Mouse (Mus musculus) left cerebral cortex, postnatal 36 days (tissue): ENCODE data around the gene Elf5. TPM values are rescaled to one million over a fixed set of nuclear protein-coding genes. Genes with fewer than 3 reads are reported as not detected.

Experiments
- DNase-seq, 2 experiments: peaks; one replicate each; pipeline ENCODE4 v3.0.0; 2021 to 2022; ENCODE audit warnings: low spot score in 2 of 2, mixed read lengths in 1 of 2
- intact Hi-C: fragments of 180-260 bp; cut with DNase I; formaldehyde crosslinking; loops from one replicate; pipeline ENCODE4 v1.15.1; 2025
- total RNA-seq, 2 experiments: library from RNA; stranded (reverse); gene quantifications; 2 replicates each; pipeline ENCODE4 v1.2.3; 2021

The Elf5 gene
- total RNA-seq, 2 experiments from 2014 or later = 0.72 to 1.2 TPM

DNA sequence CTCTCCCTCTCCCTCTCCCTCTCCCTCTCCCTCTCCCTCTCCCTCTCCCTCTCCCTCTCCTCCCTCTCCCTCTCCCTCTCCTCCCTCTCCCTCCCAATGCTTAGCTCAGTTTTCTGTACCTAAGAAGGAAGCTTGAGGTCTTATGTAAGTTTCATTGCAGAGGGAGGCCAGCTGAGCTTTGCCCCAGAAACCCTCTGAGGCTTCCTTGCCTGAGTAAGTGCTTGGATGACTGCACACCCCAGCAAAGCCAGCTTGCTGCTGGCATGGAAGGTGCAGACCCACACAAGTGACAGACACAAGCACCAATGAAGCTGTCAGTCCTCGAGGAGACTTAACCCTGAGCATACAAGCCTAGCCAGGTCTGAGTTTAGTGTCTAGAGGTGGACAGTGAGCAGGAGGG is 19.2 kb downstream of the Elf5 start:
- intact Hi-C loops = no loop called here
- DNase-seq = peak in 1 of 2 experiments; percentile 9

DNA sequence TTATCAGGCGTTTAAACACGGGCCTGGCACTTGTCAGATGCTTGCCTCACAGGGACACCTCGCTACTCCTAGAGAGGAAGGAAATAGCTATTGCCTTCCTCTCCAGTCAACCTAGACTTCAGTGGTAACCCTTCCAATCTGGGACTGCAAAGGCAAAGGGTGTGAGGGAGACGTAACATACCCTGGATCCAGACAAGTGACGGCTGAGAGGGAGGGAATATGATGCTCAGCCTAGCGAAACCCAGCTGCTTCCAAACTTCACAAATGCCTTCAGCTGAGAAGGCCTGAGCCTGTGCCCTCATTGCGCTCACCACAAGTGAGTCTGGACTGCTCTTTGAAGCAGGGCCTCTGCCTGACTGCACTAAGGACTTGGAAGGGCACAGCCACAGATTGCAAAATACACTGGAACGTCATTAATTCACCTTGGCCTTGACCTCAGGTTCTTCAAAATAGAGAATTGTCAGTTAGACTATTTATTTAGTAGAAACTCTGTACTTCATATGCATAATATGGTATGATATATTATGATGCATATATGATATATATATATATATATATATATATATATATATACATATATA is 21.3 kb downstream of the Elf5 start:
- DNase-seq = no peak
- intact Hi-C loops = no loop called here

DNA sequence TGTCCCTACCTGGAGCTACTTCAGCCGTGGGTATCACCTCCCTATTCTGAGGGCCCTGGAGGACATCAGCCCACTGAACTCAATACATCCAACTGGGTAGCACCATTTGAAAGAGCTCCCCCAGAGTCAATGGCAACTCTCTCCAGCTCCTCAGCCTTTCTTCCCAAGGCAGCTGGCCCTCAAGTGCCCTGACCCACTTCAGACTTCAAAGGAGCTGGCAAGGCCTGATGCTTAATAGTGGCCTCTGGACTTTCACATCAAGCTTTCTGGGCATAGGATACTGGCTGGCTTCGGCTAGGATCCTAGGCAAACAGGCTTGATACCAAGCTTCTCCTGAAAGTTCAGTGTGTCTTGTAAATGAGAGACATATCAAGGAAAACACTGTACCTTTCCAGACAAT is 23.6 kb downstream of the Elf5 start:
- no peak for DNase-seq
- intact Hi-C loops = no loop called here

DNA sequence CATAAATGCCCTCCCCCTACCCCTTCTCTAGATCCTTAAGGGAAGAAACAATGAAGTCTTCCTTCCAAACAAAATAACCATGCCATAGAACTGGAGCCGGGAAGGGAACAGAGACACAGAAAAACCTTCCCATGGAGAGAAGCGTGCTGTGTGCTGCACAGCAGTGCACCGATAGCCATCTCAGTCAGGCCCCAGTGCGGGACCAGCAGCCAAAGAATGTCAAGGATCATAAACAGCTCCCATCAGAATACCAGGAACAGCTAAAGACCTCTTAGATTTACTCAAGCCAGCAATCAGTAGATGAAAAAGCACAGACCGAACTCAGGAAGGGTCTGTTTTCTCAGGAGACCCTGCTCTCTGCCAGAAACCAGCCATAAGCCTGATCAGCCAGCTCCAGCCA is 25.0 kb downstream of the Elf5 start:
- intact Hi-C loops = no loop called here
- DNase-seq = no peak

DNA sequence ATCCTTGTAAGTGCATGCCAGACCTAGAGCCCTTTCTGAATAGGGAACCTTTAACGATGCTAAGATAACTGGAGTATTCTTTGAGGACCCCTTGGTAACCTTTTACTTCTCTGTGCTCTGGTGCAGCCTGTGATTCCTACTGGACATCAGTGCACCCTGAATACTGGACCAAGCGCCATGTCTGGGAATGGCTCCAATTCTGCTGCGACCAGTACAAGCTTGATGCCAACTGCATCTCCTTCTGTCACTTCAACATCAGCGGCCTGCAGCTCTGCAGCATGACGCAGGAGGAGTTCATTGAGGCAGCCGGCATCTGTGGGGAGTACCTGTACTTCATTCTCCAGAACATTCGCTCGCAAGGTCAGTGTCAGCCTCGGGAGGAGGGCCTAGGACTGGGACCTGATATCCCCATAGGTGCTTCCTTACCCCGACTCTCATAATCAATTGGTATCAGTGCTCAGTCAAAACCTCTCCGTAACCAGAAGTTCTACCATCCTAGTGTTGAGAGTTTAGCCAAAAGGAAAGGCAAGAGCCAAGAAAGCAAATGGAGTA is 27.7 kb downstream of the Elf5 start:
- intact Hi-C loops = no loop called here

DNA sequence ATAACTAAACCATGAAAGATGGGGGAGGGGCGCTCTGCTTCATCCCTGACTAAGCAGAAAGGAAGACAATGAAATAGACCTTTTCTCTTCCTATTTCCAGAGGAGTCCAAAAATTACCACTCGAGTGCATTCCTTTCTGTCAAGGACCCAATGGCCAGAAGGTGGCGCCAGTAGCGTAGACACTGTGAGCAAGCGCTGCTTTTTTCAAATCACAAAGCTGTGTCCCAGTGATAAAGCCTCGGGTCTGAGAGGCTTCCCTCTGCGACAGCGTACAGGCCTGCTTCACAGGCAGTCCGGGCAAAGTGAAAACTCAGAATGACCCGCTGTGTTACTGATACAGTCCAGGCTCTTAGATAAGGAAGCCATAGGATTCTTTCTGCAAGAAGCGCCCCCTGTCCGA is 28.2 kb downstream of the Elf5 start:
- intact Hi-C loops = no loop called here

More for the DNA sequence above, 27.7 kb downstream of the Elf5 start:
- no peak for DNase-seq

DNA sequence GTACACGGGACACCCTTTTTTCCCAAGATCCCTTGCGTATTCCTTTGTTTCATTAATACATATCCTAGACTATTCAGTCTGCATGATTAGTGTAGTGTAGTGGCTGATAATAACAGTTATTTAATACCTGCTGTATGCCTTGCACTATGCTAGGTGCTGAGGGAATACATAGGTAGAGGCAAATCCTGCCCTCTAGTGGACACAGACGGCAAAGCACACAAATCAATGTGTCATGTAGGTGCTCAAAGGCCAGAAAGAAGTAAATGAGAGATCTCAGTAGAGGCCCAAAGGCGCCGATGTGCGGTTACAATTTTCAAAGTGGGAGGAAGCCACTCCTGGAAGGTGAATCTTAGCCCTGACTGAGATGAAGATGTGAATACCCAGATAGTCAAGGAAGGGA is 34.3 kb downstream of the Elf5 start:
- peak in 1 of 2 experiments; percentile 17 for DNase-seq
- intact Hi-C loops = no loop called here

More for the DNA sequence above, 28.2 kb downstream of the Elf5 start:
- peak; percentile 61 to 73 for DNase-seq

DNA sequence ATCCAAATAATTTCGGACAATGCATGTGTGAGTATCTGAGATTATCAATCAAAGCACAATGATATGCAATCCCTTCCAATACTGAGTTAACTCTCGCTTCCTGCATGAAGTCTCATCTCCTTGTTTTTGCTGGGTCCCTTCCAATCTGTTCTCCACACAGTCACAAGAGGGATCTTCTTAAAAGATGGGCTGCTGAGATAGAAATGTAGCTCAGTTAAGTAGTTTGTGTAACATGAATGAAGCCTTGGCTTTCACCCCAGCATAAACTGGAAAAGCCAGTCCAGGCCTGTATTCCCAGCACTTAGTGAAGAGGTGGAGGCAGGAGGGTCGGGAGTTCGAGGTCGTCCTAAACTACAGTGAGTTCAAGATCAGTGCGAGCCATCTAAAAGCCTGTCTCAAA is 34.8 kb downstream of the Elf5 start:
- intact Hi-C loops = no loop called here
- DNase-seq = no peak

DNA sequence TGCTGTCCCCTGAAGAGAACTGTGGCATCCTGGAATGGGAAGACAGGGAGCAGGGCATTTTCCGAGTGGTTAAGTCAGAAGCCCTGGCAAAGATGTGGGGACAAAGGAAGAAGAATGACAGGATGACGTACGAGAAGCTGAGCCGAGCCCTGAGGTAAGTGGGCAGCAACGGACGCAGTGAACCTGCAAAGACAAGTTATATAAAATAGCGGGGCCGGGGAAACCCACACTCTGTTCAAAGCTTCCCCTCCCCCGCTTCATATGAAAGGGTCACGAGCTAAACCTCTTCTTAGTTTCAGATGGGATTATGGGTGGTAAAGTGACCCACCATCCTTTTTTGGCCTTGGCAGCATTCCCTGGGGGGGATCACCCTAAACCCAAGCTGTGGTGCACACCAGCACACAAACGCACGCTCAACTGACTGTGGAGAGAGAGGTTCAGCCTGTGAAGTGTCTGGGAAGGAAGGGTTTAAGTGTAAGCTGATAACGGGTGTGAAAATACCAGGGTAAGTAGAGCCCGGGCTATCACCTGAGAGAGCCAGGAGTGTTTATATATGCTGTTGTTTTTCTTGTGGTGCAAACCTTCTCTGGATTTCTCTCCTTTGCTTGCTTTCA is 37.6 kb downstream of the Elf5 start:
- DNase-seq = no peak
- intact Hi-C loops = no loop called here

DNA sequence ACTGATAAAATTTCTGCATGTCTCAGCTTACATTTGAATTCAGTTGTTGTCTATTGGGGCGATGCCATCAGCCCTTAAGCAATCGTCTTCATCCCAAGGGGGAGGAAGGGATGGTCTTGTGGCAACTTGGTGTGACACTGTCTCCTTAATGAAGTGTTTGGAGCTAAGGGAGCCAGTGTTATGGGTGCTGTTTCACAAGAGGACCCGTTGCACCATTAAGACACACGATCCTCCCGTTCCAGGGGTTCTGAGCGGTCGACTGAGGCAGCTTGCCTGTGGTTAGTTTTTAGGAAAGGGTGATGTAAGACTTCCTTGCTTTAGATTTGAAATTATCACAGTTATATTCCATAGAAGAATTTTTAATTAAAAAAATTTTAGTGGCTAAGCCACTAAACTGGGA is 38.3 kb downstream of the Elf5 start:
- intact Hi-C loops = loop anchor here (10.0 kb wide), 1 partner anchor 295 kb away; no protein-coding TSS in a partner anchor
- no peak for DNase-seq

DNA sequence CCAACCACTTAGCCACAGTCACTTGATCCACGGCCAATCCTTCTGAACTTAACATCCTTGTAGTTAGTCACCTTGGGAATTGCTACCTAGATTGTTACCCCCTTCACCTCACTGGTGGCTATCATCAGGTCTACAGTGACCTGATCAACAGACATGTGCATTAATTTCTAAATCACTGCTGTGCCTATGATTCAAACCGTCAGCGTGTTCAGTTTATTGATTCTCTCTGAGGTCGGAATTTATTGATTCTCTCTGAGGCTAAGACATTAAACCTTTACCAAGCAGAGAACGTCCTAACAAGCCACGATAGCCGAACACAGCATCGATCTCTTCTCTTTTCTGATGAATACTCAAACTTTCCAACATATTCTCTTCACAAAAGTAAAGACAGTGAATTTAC is 38.8 kb downstream of the Elf5 start:
- no peak for DNase-seq
- intact Hi-C loops = loop anchor here (10.0 kb wide), 1 partner anchor 295 kb away; no protein-coding TSS in a partner anchor

DNA sequence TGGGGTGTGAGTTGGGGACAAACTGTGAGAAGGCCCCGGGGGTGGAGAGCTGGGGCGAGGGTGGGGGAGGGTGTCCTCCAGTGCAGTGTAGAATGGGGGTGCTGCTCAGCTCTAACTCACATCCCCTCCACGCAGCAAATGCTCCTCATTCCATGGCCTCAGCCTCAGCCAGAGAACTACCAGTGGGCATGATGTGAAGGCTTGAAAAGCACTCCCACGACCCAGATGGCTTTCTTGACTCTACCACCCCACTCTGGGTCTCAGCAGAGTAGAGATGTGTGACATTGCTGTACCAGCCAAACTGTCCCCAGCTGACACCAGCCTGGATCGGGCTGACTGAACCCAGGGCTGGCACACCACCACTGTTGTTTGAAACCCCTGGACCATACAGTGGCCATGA is 41.1 kb downstream of the Elf5 start:
- DNase-seq = no peak
- intact Hi-C loops = loop anchor here (10.0 kb wide), 1 partner anchor 292 kb away; no protein-coding TSS in a partner anchor

DNA sequence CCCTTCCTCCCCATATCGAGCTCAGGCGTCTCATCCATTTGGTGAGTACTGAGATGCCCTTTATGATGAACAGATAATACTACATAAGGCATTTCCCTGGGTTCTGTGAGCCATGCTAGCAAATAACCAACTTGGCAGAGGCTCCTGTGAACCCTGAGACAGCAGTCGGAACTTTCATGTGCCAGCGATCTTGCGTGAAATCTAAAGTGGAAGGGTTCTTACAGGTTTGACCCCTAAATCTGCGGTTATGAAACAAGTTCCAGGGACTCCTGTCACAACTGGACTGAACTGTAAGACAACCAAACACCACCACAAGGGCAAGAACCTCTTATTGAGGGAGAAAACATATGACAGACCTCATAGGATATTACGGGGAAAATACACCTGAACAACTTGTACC is 44.3 kb downstream of the Elf5 start:
- no peak for DNase-seq
- intact Hi-C loops = loop anchor here (1.0 to 10.0 kb wide), 2 partner anchors 94 to 289 kb away; no protein-coding TSS in a partner anchor

DNA sequence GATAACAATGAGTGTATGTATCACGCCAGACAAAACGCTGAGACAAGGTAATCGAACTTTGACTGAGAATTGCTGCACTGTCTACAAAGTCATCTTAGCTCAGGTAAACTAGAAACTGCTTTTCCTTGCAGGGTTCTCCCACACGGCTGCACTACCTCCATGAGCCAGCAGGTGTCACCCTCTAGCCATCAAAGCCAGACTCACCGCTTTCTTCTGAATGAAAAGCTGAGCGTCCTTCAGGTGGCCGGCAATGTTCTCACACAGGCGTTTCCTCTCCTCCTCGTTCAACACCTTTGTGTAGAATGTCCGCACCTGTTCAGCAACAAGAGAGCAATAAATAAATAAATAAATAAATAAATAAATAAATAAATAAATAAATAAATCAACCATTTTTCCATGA is 45.2 kb downstream of the Elf5 start:
- DNase-seq = peak; percentile 79 to 86

DNA sequence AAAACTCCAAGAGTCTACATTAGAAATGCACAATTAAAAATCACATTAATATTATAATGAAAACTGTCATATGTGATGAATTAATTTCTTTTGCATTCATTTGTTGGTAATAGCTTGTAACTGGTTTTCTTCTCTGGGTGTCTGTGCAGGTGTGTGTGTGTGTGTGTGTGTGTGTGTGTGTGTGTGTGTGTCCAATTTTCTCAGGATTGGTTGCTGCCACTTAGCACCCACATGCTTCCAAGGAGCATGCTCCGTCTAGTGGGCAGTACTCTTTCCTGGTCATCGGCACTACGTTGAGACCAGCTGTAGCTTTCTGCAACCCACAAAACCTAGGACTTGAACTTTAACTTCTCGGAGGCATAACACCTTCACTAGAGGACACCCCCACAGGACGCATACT is 45.6 kb downstream of the Elf5 start:
- intact Hi-C loops = loop anchor here (10.0 kb wide), 1 partner anchor 288 kb away; no protein-coding TSS in a partner anchor
- DNase-seq = no peak

More for the DNA sequence above, 45.2 kb downstream of the Elf5 start:
- intact Hi-C loops = loop anchor here (1.0 to 10.0 kb wide), 2 partner anchors 93 to 288 kb away; no protein-coding TSS in a partner anchor

DNA sequence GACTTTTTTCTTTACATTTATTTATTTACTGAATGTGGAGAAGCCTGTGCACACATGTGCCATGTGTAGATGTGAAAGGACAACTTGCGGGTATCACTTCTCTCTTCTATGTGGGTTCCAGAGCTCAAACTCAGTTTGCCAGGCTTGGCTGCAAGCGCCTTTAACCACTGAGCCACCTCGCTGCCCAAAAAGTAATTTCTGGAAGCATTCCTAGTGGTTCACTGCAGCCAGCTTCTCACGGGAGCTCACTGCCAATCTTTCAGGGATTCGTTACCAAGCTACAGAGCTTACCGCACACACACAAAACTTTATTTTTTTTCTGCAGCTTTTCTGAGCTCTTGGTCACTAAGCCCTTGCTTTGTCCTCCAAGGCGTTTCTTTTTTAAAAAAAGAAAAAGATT is 46.1 kb downstream of the Elf5 start:
- DNase-seq = peak in 1 of 2 experiments; percentile 9
- intact Hi-C loops = loop anchor here (10.0 kb wide), 1 partner anchor 287 kb away; no protein-coding TSS in a partner anchor

DNA sequence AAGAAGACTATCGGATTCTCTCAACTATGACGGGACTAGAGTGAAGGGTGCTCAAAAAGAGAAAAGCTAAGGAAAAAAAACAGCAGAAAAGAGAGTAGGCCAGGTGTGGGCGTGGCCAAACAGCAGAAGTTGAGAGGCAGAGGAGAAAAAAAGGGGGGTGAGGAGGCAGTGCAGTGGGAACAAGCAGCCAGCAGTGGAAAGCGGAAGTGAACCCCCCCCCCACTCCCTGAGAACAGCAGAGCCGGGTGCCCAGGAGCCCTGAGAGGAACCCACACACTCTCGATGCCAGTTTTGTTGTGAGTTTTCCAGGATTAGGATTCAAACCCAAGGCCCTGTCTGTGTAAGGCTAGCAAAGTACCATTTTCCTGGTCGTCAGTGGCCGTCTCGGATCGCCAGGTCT is 47.6 kb downstream of the Elf5 start:
- intact Hi-C loops = loop anchor here (10.0 kb wide), 1 partner anchor 286 kb away; no protein-coding TSS in a partner anchor
- DNase-seq = no peak

DNA sequence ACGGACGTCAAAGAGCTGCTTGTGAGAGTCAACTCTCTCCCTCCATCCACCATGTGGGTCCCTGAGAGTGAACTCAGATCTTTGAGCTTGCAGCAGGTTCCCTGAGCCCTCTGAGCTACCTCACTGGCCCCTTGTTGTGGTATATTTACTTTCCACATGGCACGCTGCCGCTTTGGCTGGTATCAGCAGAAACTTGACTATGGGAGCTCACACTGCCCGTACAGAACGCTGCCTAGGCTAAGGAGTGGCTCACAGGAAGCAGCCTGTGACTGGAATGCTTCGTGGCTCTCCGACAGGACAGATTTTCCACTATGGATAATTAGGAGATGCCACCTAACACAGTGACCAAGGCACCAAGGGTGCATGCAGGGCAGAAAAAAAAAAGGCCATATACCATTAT is 49.7 kb downstream of the Elf5 start:
- intact Hi-C loops = no loop called here
- no peak for DNase-seq

DNA sequence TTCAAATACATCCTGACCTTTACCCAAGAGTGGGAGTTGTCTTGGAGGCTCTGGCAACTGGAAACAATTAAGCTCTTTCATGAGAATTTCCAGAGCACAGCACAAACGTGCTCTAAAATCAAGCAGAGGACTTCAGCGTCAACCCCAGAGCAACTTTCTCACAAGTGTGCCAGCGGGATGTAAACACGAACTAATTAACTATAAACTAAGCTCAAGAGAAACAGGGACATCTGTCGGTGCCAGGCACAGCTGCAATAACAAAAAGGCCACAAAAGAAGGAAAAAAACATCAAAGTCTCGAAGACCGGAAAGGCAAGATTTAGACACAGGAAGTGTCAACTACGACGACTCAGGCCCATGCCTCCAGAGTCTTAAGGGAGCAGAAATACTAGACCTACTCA is 50.3 kb downstream of the Elf5 start:
- intact Hi-C loops = no loop called here
- DNase-seq = no peak

DNA sequence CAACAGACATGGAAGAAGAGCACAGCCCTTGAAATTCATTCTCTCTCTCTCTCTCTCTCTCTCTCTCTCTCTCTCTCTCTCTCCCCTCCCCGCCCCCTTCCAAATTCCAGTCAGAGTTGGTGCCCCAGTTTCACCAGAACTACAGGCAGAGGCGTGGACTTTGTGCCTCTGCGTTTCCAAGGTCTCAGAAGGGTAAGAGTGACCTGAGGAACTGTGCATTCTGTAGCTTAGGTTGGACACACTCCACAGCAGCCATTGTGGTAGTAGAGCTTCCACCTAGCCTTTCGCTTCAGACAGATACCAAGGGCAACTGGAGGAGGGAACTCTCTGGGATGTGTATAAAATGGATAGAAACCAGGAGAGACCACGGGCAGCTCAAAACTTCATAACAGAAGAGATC is 51.3 kb downstream of the Elf5 start:
- intact Hi-C loops = no loop called here
- DNase-seq = no peak

DNA sequence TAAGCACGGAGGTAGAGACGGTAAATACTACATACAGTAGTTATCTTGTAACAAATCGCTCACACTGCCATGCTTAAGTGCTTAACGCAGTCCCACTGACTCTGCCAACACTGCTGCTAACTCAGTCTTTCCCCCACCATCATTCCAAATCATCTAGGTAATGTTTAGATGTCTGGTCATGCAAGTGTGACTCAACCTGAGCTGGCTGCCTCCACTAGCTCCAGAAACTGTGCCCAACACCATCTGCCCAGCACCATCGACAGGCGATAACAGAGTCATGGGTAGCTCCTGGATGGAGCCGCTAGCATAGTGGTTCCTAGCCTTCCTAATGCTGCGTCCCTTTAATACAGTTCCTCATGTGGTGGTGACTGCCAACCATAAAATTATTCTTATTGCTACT is 53.0 kb downstream of the Elf5 start:
- intact Hi-C loops = no loop called here
- DNase-seq = no peak
